Mouse (Mus musculus): ENCODE measurements around the gene Epha1. TPM values are rescaled to one million over a fixed set of nuclear protein-coding genes. Genes with fewer than 3 reads are reported as not detected.

Gene Epha1
- total and polyA plus RNA-seq, 3 experiments = 0.04 TPM; not detected in 2

GRCm38 (mm10) chr6:42358901-42359300 is 14.2 kb downstream of the Epha1 start:
- peaks cover 0 to 8% of the 10 kb centered on the region in 2 experiments; a peak in 3 of 4 replicates for H3K36me3 ChIP-seq (ENCODE audit: control insufficient read depth in 1 of 2, insufficient read depth in 2 of 2, low read length in 2 of 2)
- H3K27ac ChIP-seq (ENCODE audit: control insufficient read depth, low read depth, low read length) = no peak overlapping the region
- H3K9ac ChIP-seq (ENCODE audit: control insufficient read depth, low read depth, low read length, poor library complexity, severe bottlenecking) = no peak overlapping the region
- DNase-seq (ENCODE audit: low read depth, low spot score) = no peak
- no peak overlapping the region for H3K4me3 ChIP-seq (ENCODE audit: control insufficient read depth in 1 of 2, insufficient read depth in 1 of 2, low read depth in 2 of 2, low read length in 2 of 2)
- H3K4me1 ChIP-seq (ENCODE audit: control insufficient read depth in 1 of 2, insufficient read depth in 2 of 2, low read length in 2 of 2) = peaks cover 2 to 24% of the 10 kb centered on the region in 2 experiments; a peak in 2 of 4 replicates
- H3K79me2 ChIP-seq (ENCODE audit: control insufficient read depth, insufficient read depth, low read length, poor library complexity) = no peaks in the 10 kb centered on the region
- no peak for TF ChIP-seq SIN3A (IDR thresholded peaks at IDR 0.05; ENCODE audit: low read length)
- TF ChIP-seq UBTF (IDR thresholded peaks at IDR 0.05; ENCODE audit: borderline replicate concordance, insufficient read depth, low read depth, low read length) = no peak
- no peak for TF ChIP-seq NRF1 (IDR thresholded peaks at IDR 0.05; ENCODE audit: insufficient read depth, low read depth, low read length, poor library complexity, severe bottlenecking)
- TF ChIP-seq POLR2AphosphoS5 (IDR thresholded peaks at IDR 0.05; ENCODE audit: borderline replicate concordance, low read depth, low read length) = no peak
- no peak for TF ChIP-seq MXI1 (IDR thresholded peaks at IDR 0.05; ENCODE audit: low read depth, low read length)
- no peak for TF ChIP-seq MYC (IDR thresholded peaks at IDR 0.05; ENCODE audit: low read depth, low read length)
- no peak for TF ChIP-seq POLR2AphosphoS2 (IDR thresholded peaks at IDR 0.05; ENCODE audit: low read length)
- TF ChIP-seq TCF12 (IDR thresholded peaks at IDR 0.05; ENCODE audit: low read depth, low read length) = no peak
- no peak for TF ChIP-seq ZMIZ1 (IDR thresholded peaks at IDR 0.05; ENCODE audit: low read depth, low read length)
- no peak for TF ChIP-seq HCFC1 (IDR thresholded peaks at IDR 0.05; ENCODE audit: low read depth, low read length)
- no peak for TF ChIP-seq ETS1 (IDR thresholded peaks at IDR 0.05; ENCODE audit: low read depth, low read length)
- TF ChIP-seq ZNF384 (IDR thresholded peaks at IDR 0.05; ENCODE audit: low read depth, low read length) = no peak
- TF ChIP-seq USF2 (IDR thresholded peaks at IDR 0.05; ENCODE audit: borderline replicate concordance in 1 of 2, insufficient read depth in 1 of 2, low read depth in 1 of 2, low read length in 2 of 2) = no peak
- TF ChIP-seq MAX (IDR thresholded peaks at IDR 0.05; ENCODE audit: low read length) = no peak
- no peaks in the 10 kb centered on the region for H3K27me3 ChIP-seq (ENCODE audit: control insufficient read depth in 1 of 2, insufficient read depth in 2 of 2, low read length in 2 of 2)
- H3K9me3 ChIP-seq (replicated peaks; ENCODE audit: insufficient read depth, low read length) = no peaks in the 10 kb centered on the region

- H3K79me2 ChIP-seq (ENCODE audit: control insufficient read depth, insufficient read depth, low read length, poor library complexity) = no peaks in the 10 kb centered on the region
- no peak for TF ChIP-seq POLR2AphosphoS5 (IDR thresholded peaks at IDR 0.05; ENCODE audit: borderline replicate concordance, low read depth, low read length)
- no peak for TF ChIP-seq NELFE (IDR thresholded peaks at IDR 0.05; ENCODE audit: low read depth, low read length)
- no peak for TF ChIP-seq UBTF (IDR thresholded peaks at IDR 0.05; ENCODE audit: borderline replicate concordance, insufficient read depth, low read depth, low read length)
- TF ChIP-seq USF1 (IDR thresholded peaks at IDR 0.05; ENCODE audit: low read depth, low read length) = no peak
- TF ChIP-seq MEF2A (IDR thresholded peaks at IDR 0.05; ENCODE audit: extremely low read depth, insufficient replicate concordance, low read depth, low read length, poor library complexity, severe bottlenecking) = no peak
- no peak for TF ChIP-seq CHD2 (IDR thresholded peaks at IDR 0.05; ENCODE audit: low read length)
- TF ChIP-seq GATA1 (IDR thresholded peaks at IDR 0.05; ENCODE audit: low read depth, low read length) = no peak
- TF ChIP-seq ETS1 (IDR thresholded peaks at IDR 0.05; ENCODE audit: low read depth, low read length) = no peak
- TF ChIP-seq TAL1 (IDR thresholded peaks at IDR 0.05; ENCODE audit: low read length) = no peak
- no peak for TF ChIP-seq MXI1 (IDR thresholded peaks at IDR 0.05; ENCODE audit: low read depth, low read length)
- TF ChIP-seq CHD1 (IDR thresholded peaks at IDR 0.05; ENCODE audit: low read depth, low read length) = no peak
- no peak for TF ChIP-seq POLR2AphosphoS2 (IDR thresholded peaks at IDR 0.05; ENCODE audit: low read length)
- TF ChIP-seq BHLHE40 (IDR thresholded peaks at IDR 0.05; ENCODE audit: borderline replicate concordance, low read depth, low read length) = no peak
- TF ChIP-seq MAZ (IDR thresholded peaks at IDR 0.05; ENCODE audit: low read depth, low read length) = no peak
- TF ChIP-seq RCOR1 (IDR thresholded peaks at IDR 0.05; ENCODE audit: low read depth, low read length) = no peak
- no peak for TF ChIP-seq NRF1 (IDR thresholded peaks at IDR 0.05; ENCODE audit: insufficient read depth, low read depth, low read length, poor library complexity, severe bottlenecking)
- peaks cover 0 to 12% of the 10 kb centered on the region in 2 experiments; a peak in 3 of 4 replicates for H3K36me3 ChIP-seq (ENCODE audit: control insufficient read depth in 1 of 2, insufficient read depth in 2 of 2, low read length in 2 of 2)
- H3K27me3 ChIP-seq (ENCODE audit: control insufficient read depth in 1 of 2, insufficient read depth in 2 of 2, low read length in 2 of 2) = no peaks in the 10 kb centered on the region
- no peak overlapping the region for H3K9ac ChIP-seq (ENCODE audit: control insufficient read depth, low read depth, low read length, poor library complexity, severe bottlenecking)
- H3K4me3 ChIP-seq (ENCODE audit: control insufficient read depth in 1 of 2, insufficient read depth in 1 of 2, low read depth in 2 of 2, low read length in 2 of 2) = no peak overlapping the region
- no peak overlapping the region for H3K27ac ChIP-seq (ENCODE audit: control insufficient read depth, low read depth, low read length)
- peaks cover 2 to 33% of the 10 kb centered on the region in 2 experiments; a peak in 3 of 4 replicates for H3K4me1 ChIP-seq (ENCODE audit: control insufficient read depth in 1 of 2, insufficient read depth in 2 of 2, low read length in 2 of 2)
- H3K9me3 ChIP-seq (replicated peaks; ENCODE audit: insufficient read depth, low read length) = no peaks in the 10 kb centered on the region
- no peak for DNase-seq (ENCODE audit: low read depth, low spot score)
These were observed 15.2 kb downstream of the Epha1 start for GRCm38 (mm10) chr6:42357901-42358300.

All from MEL (cell line).